Mouse (Mus musculus) CH12.LX (cell line): Measurements from ENCODE around the gene Ints5. TPM values are rescaled to one million over a fixed set of nuclear protein-coding genes. Genes with fewer than 3 reads are reported as not detected.
A peak's percentile ranks its signal among the peaks of the same experiment; 100 is the strongest.

Experiments used
- DNase-seq: peaks from one replicate; pipeline ENCODE4 v3.0.0-alpha.2; 2013; ENCODE audit errors: extremely low read depth
- H3K27ac ChIP-seq: 2 replicates; pipeline ENCODE4 v1.5.1; 2012; ENCODE audit warnings: low read depth, mild to moderate bottlenecking, control low read depth, moderate library complexity; ENCODE audit not compliant: insufficient read depth
- H3K27me3 ChIP-seq: replicated peaks from 2 replicates; pipeline ENCODE3; 2012; ENCODE audit warnings: inconsistent platforms
- H3K36me3 ChIP-seq, 2 experiments: replicated peaks in 1 of 2; 2 replicates each; pipeline versions ENCODE3 to v1.6.1; 2012; ENCODE audit warnings: inconsistent platforms in 1 of 2, low read length in 1 of 2, mild to moderate bottlenecking in 1 of 2, mixed read lengths in 1 of 2, moderate library complexity in 1 of 2; ENCODE audit not compliant: control insufficient read depth in 1 of 2, insufficient read depth in 1 of 2
- H3K4me1 ChIP-seq, 2 experiments: 2 replicates each; pipeline ENCODE4 v1.6.1; 2012; ENCODE audit warnings: inconsistent platforms in 1 of 2, moderate library complexity in 1 of 2; ENCODE audit not compliant: insufficient read depth in 2 of 2, control insufficient read depth in 1 of 2
- H3K4me2 ChIP-seq: 2 replicates; pipeline ENCODE4 v1.6.1; 2012; ENCODE audit warnings: low read depth, mild to moderate bottlenecking, control low read depth; ENCODE audit not compliant: poor library complexity, insufficient read depth, severe bottlenecking
- H3K4me3 ChIP-seq, 3 experiments: fragments of 150-350 bp in 1 of 3; sonication (generic) in 1 of 3; replicated peaks in 1 of 3; 2 replicates each; pipeline versions ENCODE3 to v1.5.1; 2011 to 2012; ENCODE audit warnings: low read depth in 2 of 3, low read length in 2 of 3, mild to moderate bottlenecking in 2 of 3, moderate library complexity in 2 of 3, control low read depth in 1 of 3, improper control_type of control experiment in 1 of 3, inconsistent platforms in 1 of 3, mixed read lengths in 1 of 3; ENCODE audit not compliant: poor library complexity in 1 of 3
- H3K79me2 ChIP-seq: replicated peaks from 2 replicates; pipeline ENCODE4 v1.6.1; 2012; ENCODE audit warnings: mild to moderate bottlenecking, moderate library complexity; ENCODE audit not compliant: control insufficient read depth, poor library complexity, insufficient read depth, severe bottlenecking; ENCODE audit errors: extremely low read depth
- H3K9ac ChIP-seq: 2 replicates; pipeline ENCODE4 v1.6.1; 2012; ENCODE audit warnings: low read depth, mild to moderate bottlenecking, control low read depth, moderate library complexity; ENCODE audit not compliant: insufficient read depth
- H3K9me3 ChIP-seq: replicated peaks from 2 replicates; pipeline ENCODE3; 2012; ENCODE audit warnings: low read length, inconsistent platforms, mixed read lengths
- BHLHE40 ChIP-seq: IDR thresholded peaks from 2 replicates; pipeline ENCODE4 v1.6.1; 2011; ENCODE audit warnings: mild to moderate bottlenecking, low read depth, low read length, improper control_type of control experiment
- CHD2 ChIP-seq: IDR thresholded peaks from 2 replicates; pipeline ENCODE4 v1.6.1; 2011; ENCODE audit warnings: low read length, improper control_type of control experiment
- CTCF ChIP-seq, 2 experiments: IDR thresholded peaks in 1 of 2; conservative IDR thresholded peaks in 1 of 2; 2 replicates each; pipeline ENCODE4 v1.5.1; 2011 to 2012; ENCODE audit warnings: low read depth in 2 of 2, low read length in 2 of 2, improper control_type of control experiment in 1 of 2, inconsistent platforms in 1 of 2, mild to moderate bottlenecking in 1 of 2, moderate library complexity in 1 of 2
- E2F4 ChIP-seq: IDR thresholded peaks from 2 replicates; pipeline ENCODE4 v1.6.1; 2011; ENCODE audit warnings: low read depth, low read length, improper control_type of control experiment; ENCODE audit not compliant: insufficient replicate concordance
- ELF1 ChIP-seq: IDR thresholded peaks from 2 replicates; pipeline ENCODE4 v1.6.1; 2014; ENCODE audit warnings: low read depth, mild to moderate bottlenecking, inconsistent platforms, low read length, improper control_type of control experiment
- EP300 ChIP-seq: IDR thresholded peaks from 2 replicates; pipeline ENCODE4 v1.6.1; 2011; ENCODE audit warnings: low read length, improper control_type of control experiment
- ETS1 ChIP-seq: conservative IDR thresholded peaks from 2 replicates; pipeline ENCODE4 v1.6.1; 2012; ENCODE audit warnings: low read depth, mild to moderate bottlenecking, inconsistent platforms, low read length, improper control_type of control experiment, moderate library complexity
- JUN ChIP-seq: IDR thresholded peaks from 2 replicates; pipeline ENCODE4 v1.6.1; 2011; ENCODE audit warnings: low read depth, mild to moderate bottlenecking, low read length, improper control_type of control experiment, moderate library complexity; ENCODE audit not compliant: insufficient read depth
- KAT2A ChIP-seq: IDR thresholded peaks from 2 replicates; pipeline ENCODE4 v1.6.1; 2012; ENCODE audit warnings: low read length, improper control_type of control experiment, inconsistent platforms; ENCODE audit not compliant: insufficient replicate concordance
- MAFK ChIP-seq: IDR thresholded peaks from 2 replicates; pipeline ENCODE4 v1.6.1; 2011; ENCODE audit warnings: low read length, improper control_type of control experiment; ENCODE audit not compliant: insufficient replicate concordance
- MAX ChIP-seq: IDR thresholded peaks from 2 replicates; pipeline ENCODE4 v1.6.1; 2011; ENCODE audit warnings: low read length, improper control_type of control experiment
- MAZ ChIP-seq: IDR thresholded peaks from 2 replicates; pipeline ENCODE4 v1.6.1; 2012; ENCODE audit warnings: low read depth, mild to moderate bottlenecking, inconsistent platforms, low read length, improper control_type of control experiment, moderate library complexity
- MEF2A ChIP-seq: IDR thresholded peaks from 2 replicates; pipeline ENCODE4 v1.6.1; 2014; ENCODE audit warnings: low read depth, mild to moderate bottlenecking, inconsistent platforms, low read length, improper control_type of control experiment, borderline replicate concordance
- MXI1 ChIP-seq: IDR thresholded peaks from 2 replicates; pipeline ENCODE4 v1.6.1; 2011; ENCODE audit warnings: mild to moderate bottlenecking, low read depth, low read length, improper control_type of control experiment
- MYC ChIP-seq: IDR thresholded peaks from 2 replicates; pipeline ENCODE4 v1.6.1; 2011; ENCODE audit warnings: low read depth, mild to moderate bottlenecking, improper control_type of control experiment, low read length
- NELFE ChIP-seq: IDR thresholded peaks from 2 replicates; pipeline ENCODE4 v1.6.1; 2011; ENCODE audit warnings: low read depth, low read length, improper control_type of control experiment
- NRF1 ChIP-seq: IDR thresholded peaks from 2 replicates; pipeline ENCODE4 v1.6.1; 2014; ENCODE audit warnings: low read depth, mild to moderate bottlenecking, inconsistent platforms, low read length, improper control_type of control experiment, moderate library complexity
- PAX5 ChIP-seq: IDR thresholded peaks from 2 replicates; pipeline ENCODE4 v1.6.1; 2012; ENCODE audit warnings: low read length, inconsistent platforms, mixed read lengths
- POLR2A ChIP-seq: IDR thresholded peaks from 2 replicates; pipeline ENCODE4 v1.6.1; 2011; ENCODE audit warnings: low read depth, mild to moderate bottlenecking, improper control_type of control experiment, low read length
- POLR2AphosphoS2 ChIP-seq: IDR thresholded peaks from 2 replicates; pipeline ENCODE4 v1.6.1; 2011; ENCODE audit warnings: low read depth, low read length, improper control_type of control experiment
- RCOR1 ChIP-seq: conservative IDR thresholded peaks from 2 replicates; pipeline ENCODE4 v1.6.1; 2012; ENCODE audit warnings: low read depth, mild to moderate bottlenecking, inconsistent platforms, low read length, improper control_type of control experiment
- SIN3A ChIP-seq: IDR thresholded peaks from 2 replicates; pipeline ENCODE4 v1.6.1; 2012; ENCODE audit warnings: low read length, improper control_type of control experiment, inconsistent platforms
- TBP ChIP-seq: conservative IDR thresholded peaks from 2 replicates; pipeline ENCODE4 v1.6.1; 2011; ENCODE audit warnings: low read depth, low read length, improper control_type of control experiment
- TCF12 ChIP-seq: IDR thresholded peaks from 2 replicates; pipeline ENCODE4 v1.6.1; 2014; ENCODE audit warnings: low read depth, mild to moderate bottlenecking, inconsistent platforms, low read length, improper control_type of control experiment
- ZMIZ1 ChIP-seq: IDR thresholded peaks from 2 replicates; pipeline ENCODE4 v1.6.1; 2012; ENCODE audit warnings: low read depth, mild to moderate bottlenecking, inconsistent platforms, low read length, improper control_type of control experiment
- ZNF384 ChIP-seq: IDR thresholded peaks from 2 replicates; pipeline ENCODE4 v1.6.1; 2012; ENCODE audit warnings: low read depth, low read length, improper control_type of control experiment, inconsistent platforms
- dilution Hi-C: fragments of 300-500 bp; cut with MboI; formaldehyde crosslinking; loops from 2 replicates; pipeline ENCODE4 v1.14.3; 2020; ENCODE audit warnings: low sequenced_read_pairs; ENCODE audit not compliant: extremely low pct_unique_long_range_greater_than_20kb, extremely low pct_ligation_motif_present
- in situ Hi-C: fragments of 300-500 bp; cut with MboI; formaldehyde crosslinking; loops from 3 replicates; pipeline ENCODE4 v1.14.3; 2019; ENCODE audit warnings: low sequenced_read_pairs, low pct_ligation_motif_present, low pct_unique_long_range_greater_than_20kb, mixed read lengths
- polyA plus RNA-seq: library from polyadenylated mRNA; unstranded; fragments of >175 nt; gene quantifications from 2 replicates; pipeline ENCODE4 v1.2.1, GENCODE M21; 2012; ENCODE audit warnings: low read depth; ENCODE audit not compliant: insufficient read length
- total RNA-seq, 2 experiments: library from RNA; depleted of rRNA; stranded (reverse); fragments of 300-350 nt in 1 of 2; fragments of >200 nt in 1 of 2; gene quantifications; 2 replicates each; pipeline ENCODE4 v1.2.3; 2012 to 2014

The Ints5 gene
- total and polyA plus RNA-seq, 3 experiments, result 17.2 to 38.9 (median 38.0) TPM

- Histone ChIP-seq H3K27me3 (no peaks in the 10 kb centered on the region), H3K4me2 (peak overlapping the region; percentile 66), H3K27ac (peak overlapping the region; percentile 5; the same call in 1 of the 2 replicates), H3K9ac (peak overlapping the region; percentile 95), H3K4me1 (peaks cover 0 to 32% of the 10 kb centered on the region in 2 experiments; a peak in 2 of 4 replicates), H3K4me3 (peak overlapping the region; percentile 68 to 77 (median 74)), H3K79me2 (peaks cover 26% of the 10 kb centered on the region), H3K36me3 (peaks cover 14 to 22% of the 10 kb centered on the region in 2 experiments), H3K9me3 (no peaks in the 10 kb centered on the region)
- dilution Hi-C loops, result no loop called here
- TF ChIP-seq CTCF (conservative IDR thresholded peaks at IDR 0.05 in 1 of 2, IDR thresholded peaks at IDR 0.05 in 1 of 2; ENCODE audit: low read depth in 2 of 2, low read length in 2 of 2) (no peak), PAX5 (no peak), BHLHE40 (peak; percentile 40; the same call in 1 of the 2 replicates), MAZ (0 out of 2 replicates have a peak, but pooled peaks have one; percentile 3), POLR2AphosphoS2 (peak; percentile 57; the same call in 1 of the 2 replicates), MAX (peak; percentile 78), MEF2A (no peak), MXI1 (peak; percentile 71), RCOR1 (no peak), MYC (peak; percentile 91)
- DNase-seq, result no peak
- in situ Hi-C loops, result no loop called here
Measured at GRCm38 (mm10) chr19:8887585-8888463, 5.0 kb upstream of the Ints5 start.

- Histone ChIP-seq H3K4me3 (peak within 1 kb of the TSS; percentile 72 to 81 (median 77)), H3K27me3 (no peaks in the 10 kb centered on the region), H3K27ac (peak within 1 kb of the TSS; percentile 50; the same call in 1 of the 2 replicates), H3K36me3 (peaks cover 14 to 22% of the 10 kb centered on the region in 2 experiments), H3K9ac (peak within 1 kb of the TSS; percentile 95), H3K9me3 (no peaks in the 10 kb centered on the region), H3K4me2 (peak within 1 kb of the TSS; percentile 66), H3K4me1 (peaks cover 0 to 30% of the 10 kb centered on the region in 2 experiments; a peak in 2 of 4 replicates), H3K79me2 (peaks cover 35% of the 10 kb centered on the region)
- peak; percentile 97 for DNase-seq
- in situ Hi-C loops, result no loop called here
- dilution Hi-C loops, result no loop called here
- TF ChIP-seq JUN (no peak), BHLHE40 (peak; percentile 90), MYC (peak; percentile 74; the same call in 1 of the 2 replicates), NELFE (peak; percentile 99), ELF1 (peak; percentile 91), ETS1 (0 out of 2 replicates have a peak, but pooled peaks have one; percentile 30), CHD2 (no peak), MAX (peak; percentile 82), ZNF384 (no peak), MAFK (no peak), MAZ (peak; percentile 14; the same call in 1 of the 2 replicates), TCF12 (peak; percentile 93), SIN3A (peak; percentile 95), EP300 (no peak), TBP (peak; percentile 98), KAT2A (peak; percentile 67; the same call in 1 of the 2 replicates), MXI1 (peak; percentile 89), POLR2A (peak; percentile 99), MEF2A (peak; percentile 63), E2F4 (peak; percentile 52; the same call in 1 of the 2 replicates), POLR2AphosphoS2 (peak; percentile 96), NRF1 (peak; percentile 42), ZMIZ1 (peak; percentile 97)
Measured at GRCm38 (mm10) chr19:8888511-8889385, 4.1 kb upstream of the Ints5 start, which contains the start of the genes 1810009A15Rik and Gm49416. 1810009A15Rik (plus strand) TSS chr19:8888853. Gm49416 (plus strand) TSS chr19:8888926.
